Mouse (Mus musculus) liver, embryonic 13.5 days (tissue): ENCODE measurements around the gene Cep350. TPM values are rescaled to one million over a fixed set of nuclear protein-coding genes. Genes with fewer than 3 reads are reported as not detected.

ENCODE experiments used
- ATAC-seq: fragments of 200-750 bp; cut with Nextera tagmentation; 2 replicates; pipeline ENCODE4 v1.8.0; 2017; ENCODE audit warnings: low read depth, mild to moderate bottlenecking, moderate number of reproducible peaks, moderate library complexity
- DNase-seq: peaks from one replicate; pipeline ENCODE4 v3.0.0; 2022
- H3K27ac ChIP-seq: fragments of 300-500 bp; sonication (generic); 2 replicates; pipeline ENCODE4 v1.5.1; 2015; ENCODE audit warnings: moderate library complexity, mild to moderate bottlenecking, inconsistent platforms
- H3K27me3 ChIP-seq: fragments of 300-500 bp; sonication (generic); 2 replicates; pipeline ENCODE4 v1.6.1; 2015; ENCODE audit warnings: mild to moderate bottlenecking, inconsistent platforms
- H3K36me3 ChIP-seq: fragments of 300-500 bp; sonication (generic); 2 replicates; pipeline ENCODE4 v1.6.1; 2015; ENCODE audit warnings: mild to moderate bottlenecking, inconsistent platforms
- H3K4me1 ChIP-seq: fragments of 300-500 bp; sonication (generic); replicated peaks from 2 replicates; pipeline ENCODE4 v1.6.1; 2015; ENCODE audit warnings: inconsistent platforms
- H3K4me2 ChIP-seq: fragments of 300-500 bp; sonication (generic); 2 replicates; pipeline ENCODE4 v1.6.1; 2015; ENCODE audit warnings: inconsistent platforms, mild to moderate bottlenecking, moderate library complexity
- H3K4me3 ChIP-seq: fragments of 300-500 bp; sonication (generic); replicated peaks from 2 replicates; pipeline ENCODE4 v1.5.1; 2015; ENCODE audit warnings: mild to moderate bottlenecking, inconsistent platforms
- H3K9ac ChIP-seq: fragments of 300-500 bp; sonication (generic); 2 replicates; pipeline ENCODE4 v1.6.1; 2015; ENCODE audit warnings: mild to moderate bottlenecking, inconsistent platforms
- H3K9me3 ChIP-seq: fragments of 300-500 bp; sonication (generic); replicated peaks from 2 replicates; pipeline ENCODE4 v1.6.1; 2016; ENCODE audit warnings: inconsistent platforms
- WGBS: fragments of 180-500 bp; shearing (Covaris S2); methylation state at CpG from one replicate; pipeline ENCODE4 v1.1.7; 2015; ENCODE audit not compliant: insufficient replicate concordance; 5-methylcytosine and 5-hydroxymethylcytosine counted together
- polyA plus RNA-seq: library from polyadenylated mRNA; unstranded; fragments of >200 nt; fragmentation: Nextera tagmentation; extraction: Ambion mirVana; gene quantifications from 2 replicates; pipeline ENCODE4 v1.2.1, GENCODE M21; 2015

The Cep350 gene
- polyA plus RNA-seq, 1 experiment from 2014 or later: 5.0 TPM

DNA sequence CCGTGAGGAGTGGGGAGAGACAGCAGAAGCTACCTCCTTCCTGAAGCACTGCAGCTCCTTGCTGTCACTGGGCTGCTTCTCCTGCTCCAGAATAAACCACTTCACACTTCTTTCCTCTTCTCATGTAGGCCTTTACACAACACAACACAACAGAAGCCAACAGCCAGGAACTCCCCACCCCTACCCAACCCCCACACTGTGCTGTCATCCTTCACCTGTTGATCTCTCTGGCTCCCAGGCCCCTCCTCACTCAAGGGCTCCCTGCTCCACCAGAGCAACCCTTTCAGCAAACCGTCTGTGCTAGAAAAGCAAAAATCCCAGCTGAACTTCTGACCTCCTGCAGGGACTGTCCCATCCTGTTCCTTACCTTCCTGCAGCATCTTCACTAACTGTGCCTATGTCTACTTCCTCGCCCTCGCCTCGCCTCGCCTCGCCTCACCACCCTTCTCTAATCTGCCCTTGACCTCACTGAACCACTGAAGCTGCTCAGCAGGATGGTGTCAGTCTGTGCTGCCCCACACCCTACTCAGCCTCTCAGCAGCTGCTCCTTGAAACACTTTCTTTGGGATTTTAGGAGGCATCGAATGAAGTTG lies 145.3 kb downstream of the Cep350 start:
- Histone ChIP-seq H3K36me3 (no peaks in the 10 kb centered on the region), H3K27me3 (no peaks in the 10 kb centered on the region; the same call in 1 of the 2 replicates), H3K4me3 (no peak overlapping the region), H3K9me3 (no peaks in the 10 kb centered on the region), H3K27ac (no peak overlapping the region), H3K4me2 (no peak overlapping the region), H3K4me1 (peaks cover 18% of the 10 kb centered on the region), H3K9ac (no peak overlapping the region)
- DNase-seq (no peak), ATAC-seq (peak; percentile 44; the same call in 1 of the 2 replicates)
- 50% methylated on average over 8 of the region's 8 CpGs for WGBS

DNA sequence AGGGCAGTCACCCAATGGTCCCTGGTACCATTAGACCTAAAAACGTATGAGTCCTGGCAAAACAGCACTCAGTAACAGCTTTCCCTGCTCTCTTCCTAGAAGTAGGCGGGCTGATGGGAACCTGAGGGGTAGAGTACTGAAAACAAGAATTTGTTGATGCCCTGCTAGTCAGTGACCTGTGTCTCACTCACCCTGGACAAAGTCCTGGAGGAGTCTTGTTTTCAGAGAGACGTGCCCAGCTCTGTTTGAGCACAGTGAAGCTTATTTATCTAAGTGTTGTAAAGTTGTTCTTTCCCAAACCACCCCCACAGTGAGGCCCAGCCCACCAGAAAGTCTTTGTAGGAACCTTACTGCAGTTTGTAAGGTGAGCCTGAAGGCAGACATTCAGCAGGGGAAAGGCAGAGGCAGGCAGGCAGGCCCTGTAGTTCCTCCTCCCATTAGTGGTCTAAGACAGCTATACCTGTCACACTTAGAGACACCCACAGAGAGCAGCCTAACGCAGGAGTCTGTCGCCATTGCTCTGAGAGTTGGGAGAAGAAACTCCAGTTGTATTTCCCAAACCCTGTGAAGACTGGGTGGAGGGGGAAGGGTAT lies 146.2 kb downstream of the Cep350 start:
- Histone ChIP-seq H3K27me3 (no peaks in the 10 kb centered on the region; the same call in 1 of the 2 replicates), H3K4me1 (peaks cover 18% of the 10 kb centered on the region), H3K9me3 (no peaks in the 10 kb centered on the region), H3K4me3 (no peak overlapping the region), H3K27ac (no peak overlapping the region), H3K4me2 (no peak overlapping the region), H3K36me3 (no peaks in the 10 kb centered on the region), H3K9ac (no peak overlapping the region)
- no peak for DNase-seq
- ATAC-seq: no peak
- WGBS: 47% methylated on average over 5 of the region's 5 CpGs

DNA sequence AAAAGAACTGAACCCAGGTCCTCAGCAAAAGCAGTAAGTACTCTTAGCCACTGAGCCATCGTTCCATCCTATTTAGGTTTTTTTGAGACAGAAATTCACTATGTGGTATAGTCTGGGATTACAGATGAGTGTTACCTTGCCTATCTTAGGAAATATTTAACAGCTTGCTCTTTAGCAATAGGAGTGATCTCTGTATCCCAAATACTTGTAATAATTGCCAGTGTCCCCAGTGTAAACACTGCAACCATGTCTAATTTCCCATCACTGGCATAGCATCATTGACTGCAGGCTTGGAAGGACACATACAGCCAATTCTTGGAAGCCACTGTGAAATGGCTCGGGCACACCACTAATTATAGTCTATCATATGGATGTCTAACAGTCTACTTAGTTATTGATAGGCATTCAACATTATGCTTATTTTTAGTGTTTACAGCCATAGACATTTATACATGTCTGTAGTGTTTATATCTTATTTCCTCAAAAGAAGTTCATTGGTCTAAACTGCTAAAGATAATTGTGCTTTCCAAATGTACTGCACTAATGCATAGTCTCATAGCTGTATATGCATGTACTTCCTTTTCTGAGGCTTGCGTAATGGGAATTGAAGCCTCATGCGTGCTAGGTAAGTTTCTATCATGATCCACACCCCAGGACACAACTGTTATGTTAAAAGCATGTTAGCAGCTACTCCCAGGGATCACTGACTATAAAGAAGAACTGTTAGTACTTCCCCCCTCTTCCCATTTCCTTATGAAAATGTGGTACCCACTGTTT lies 146.9 kb downstream of the Cep350 start:
- 72% methylated on average over 4 of the region's 4 CpGs for WGBS
- ATAC-seq (no peak), DNase-seq (no peak)
- H3K36me3 ChIP-seq: no peaks in the 10 kb centered on the region
- no peak overlapping the region for H3K27ac ChIP-seq
- no peaks in the 10 kb centered on the region; the same call in 1 of the 2 replicates for H3K27me3 ChIP-seq
- H3K4me2 ChIP-seq: no peak overlapping the region
- no peak overlapping the region for H3K9ac ChIP-seq
- H3K9me3 ChIP-seq: no peaks in the 10 kb centered on the region
- H3K4me3 ChIP-seq: no peak overlapping the region
- H3K4me1 ChIP-seq: peaks cover 18% of the 10 kb centered on the region

DNA sequence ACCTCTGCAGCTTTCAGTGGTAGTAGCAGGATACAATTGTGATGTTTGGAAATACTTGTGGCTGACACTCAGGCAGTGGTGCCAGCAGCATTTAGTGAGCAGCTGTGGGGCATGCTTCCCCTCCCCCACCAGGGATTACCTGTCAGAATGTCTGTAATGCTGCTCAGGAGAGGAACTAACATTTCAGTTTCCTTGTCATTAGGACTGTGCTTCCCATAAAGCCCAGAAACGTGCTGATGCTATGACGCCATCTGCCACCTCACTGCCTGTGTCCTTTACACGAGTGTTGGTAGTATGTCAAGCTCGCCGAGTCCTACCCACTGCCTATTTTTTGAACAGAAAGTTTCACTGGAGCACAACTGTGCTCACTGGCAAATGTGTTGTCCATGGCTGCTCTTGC lies 152.4 kb downstream of the Cep350 start:
- WGBS: 76% methylated on average over 5 of the region's 5 CpGs
- H3K9ac ChIP-seq: no peak overlapping the region
- no peak for DNase-seq
- H3K4me3 ChIP-seq: no peak overlapping the region
- no peak overlapping the region for H3K4me2 ChIP-seq
- H3K4me1 ChIP-seq: no peaks in the 10 kb centered on the region
- no peaks in the 10 kb centered on the region for H3K36me3 ChIP-seq
- no peaks in the 10 kb centered on the region for H3K9me3 ChIP-seq
- H3K27me3 ChIP-seq: no peaks in the 10 kb centered on the region
- ATAC-seq: no peak
- no peak overlapping the region for H3K27ac ChIP-seq

DNA sequence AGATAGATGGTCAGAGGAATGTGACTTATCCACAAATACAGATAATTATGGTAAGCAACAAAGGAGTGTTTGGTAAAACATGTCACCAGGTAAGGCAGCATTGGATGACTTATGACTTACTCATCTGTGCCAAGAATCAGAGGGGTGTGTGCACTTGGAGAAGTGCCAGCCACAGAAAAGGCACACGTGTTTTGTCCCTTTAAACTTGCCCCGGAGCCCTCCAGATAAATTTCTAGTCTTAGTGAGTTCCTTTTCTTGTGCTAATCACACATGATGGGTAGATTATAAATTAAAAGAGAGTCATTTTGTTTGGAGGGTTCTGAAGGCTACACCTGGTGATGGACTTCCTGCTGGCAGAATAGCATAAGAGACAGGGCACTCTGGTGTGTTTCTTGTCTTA lies 156.9 kb downstream of the Cep350 start:
- H3K27me3 ChIP-seq: no peaks in the 10 kb centered on the region
- H3K9ac ChIP-seq: no peak overlapping the region
- H3K4me2 ChIP-seq: no peak overlapping the region
- no peak overlapping the region for H3K27ac ChIP-seq
- ATAC-seq (no peak), DNase-seq (no peak)
- H3K36me3 ChIP-seq: no peaks in the 10 kb centered on the region
- H3K9me3 ChIP-seq: no peaks in the 10 kb centered on the region
- peaks cover 30% of the 10 kb centered on the region for H3K4me1 ChIP-seq
- WGBS: 63% methylated on average over 2 of the region's 2 CpGs
- no peak overlapping the region for H3K4me3 ChIP-seq

DNA sequence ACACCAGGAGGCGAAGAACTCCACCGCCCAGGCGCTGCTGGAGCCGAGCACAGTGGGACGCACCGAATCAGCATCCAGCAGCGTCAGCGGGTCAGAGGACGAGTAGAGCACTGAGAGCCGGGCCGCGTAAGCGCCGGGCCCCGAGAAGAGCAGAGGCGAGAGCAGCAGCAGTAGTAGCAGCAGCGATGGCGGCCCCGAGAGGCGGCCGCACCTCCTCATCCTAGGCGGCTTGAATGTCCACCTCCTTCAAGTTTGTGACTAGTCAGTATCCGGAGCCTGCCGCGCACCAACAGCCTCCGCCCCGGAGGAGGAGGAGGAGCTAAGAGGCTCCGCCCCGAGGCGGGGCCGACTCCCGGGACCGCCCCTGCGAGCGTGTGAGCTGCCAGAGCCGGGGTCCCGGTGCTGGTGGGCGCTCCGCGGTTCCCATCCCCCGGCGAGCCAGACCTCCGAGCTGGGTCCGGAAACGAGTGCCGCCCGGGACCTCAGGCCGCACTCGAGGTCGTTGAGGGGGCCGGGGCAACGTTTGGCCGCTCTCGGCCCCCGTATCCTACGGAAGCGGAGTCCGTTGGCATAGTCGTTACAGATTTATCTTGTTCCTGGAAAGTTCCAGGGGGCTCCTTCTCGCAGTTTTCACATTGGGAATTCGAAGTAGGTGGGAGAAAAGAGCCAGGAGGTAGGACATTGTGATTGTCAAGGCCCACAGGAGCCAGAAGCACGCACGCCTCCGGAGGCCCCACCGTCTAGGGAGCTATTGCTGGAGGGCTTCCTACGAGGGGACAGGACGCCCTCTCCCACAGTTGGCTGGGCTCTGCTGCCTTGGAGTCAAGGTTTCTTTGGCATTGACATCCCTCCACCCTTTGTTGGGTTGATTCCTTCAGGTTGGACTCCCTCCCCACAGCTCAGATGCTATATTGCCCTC lies 160.2 kb downstream of the Cep350 start, which contains the start of gene Qsox1:
Qsox1 (minus strand) TSS at position 309 of the 919 bp plus-strand sequence.
- no peaks in the 10 kb centered on the region for H3K27me3 ChIP-seq
- peak within 1 kb of the TSS; percentile 90 for H3K4me2 ChIP-seq
- peaks cover 57% of the 10 kb centered on the region for H3K4me1 ChIP-seq
- WGBS: 1% methylated on average over 66 of the region's 67 CpGs
- H3K4me3 ChIP-seq: peak within 1 kb of the TSS; percentile 84
- no peaks in the 10 kb centered on the region for H3K9me3 ChIP-seq
- no peaks in the 10 kb centered on the region for H3K36me3 ChIP-seq
- H3K27ac ChIP-seq: peak within 1 kb of the TSS; percentile 82
- H3K9ac ChIP-seq: peak within 1 kb of the TSS; percentile 86
- peak; percentile 91 for DNase-seq
- ATAC-seq: peak; percentile 93

DNA sequence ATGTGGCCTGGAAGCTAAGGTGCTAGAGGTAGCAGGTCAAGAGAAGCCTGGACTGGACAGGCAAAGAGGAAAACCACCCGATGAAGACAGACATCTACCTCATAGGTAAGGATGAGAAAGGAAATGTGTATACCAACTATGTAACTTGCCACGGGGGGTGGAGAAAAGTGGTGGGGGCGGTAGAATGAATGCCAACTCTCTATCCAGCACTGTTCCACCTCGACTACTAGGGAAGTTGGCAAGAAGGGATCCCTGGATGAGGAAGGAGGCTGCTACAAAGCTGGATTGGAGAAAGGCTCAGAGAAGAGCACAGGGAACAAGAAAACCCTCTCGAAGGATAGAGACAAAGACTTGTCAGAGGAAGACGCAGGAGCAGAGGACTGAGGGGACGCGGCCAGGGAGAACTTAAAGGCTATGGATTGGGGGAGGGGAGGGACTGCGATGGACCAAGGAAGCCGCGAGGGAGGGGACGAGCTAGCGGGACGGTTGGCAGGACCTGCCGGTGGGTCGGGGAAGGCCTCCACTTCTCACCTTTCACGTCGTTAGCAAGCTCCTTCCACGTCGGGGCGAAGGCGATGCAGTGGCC lies 161.0 kb downstream of the Cep350 start:
- Histone ChIP-seq H3K9ac (peak overlapping the region; percentile 86), H3K36me3 (no peaks in the 10 kb centered on the region), H3K4me3 (peak overlapping the region; percentile 84), H3K27me3 (no peaks in the 10 kb centered on the region), H3K9me3 (no peaks in the 10 kb centered on the region), H3K4me1 (peaks cover 57% of the 10 kb centered on the region), H3K27ac (peak overlapping the region; percentile 82), H3K4me2 (peak overlapping the region; percentile 90)
- no peak for DNase-seq
- 3% methylated on average over 22 of the region's 22 CpGs for WGBS
- no peak for ATAC-seq

DNA sequence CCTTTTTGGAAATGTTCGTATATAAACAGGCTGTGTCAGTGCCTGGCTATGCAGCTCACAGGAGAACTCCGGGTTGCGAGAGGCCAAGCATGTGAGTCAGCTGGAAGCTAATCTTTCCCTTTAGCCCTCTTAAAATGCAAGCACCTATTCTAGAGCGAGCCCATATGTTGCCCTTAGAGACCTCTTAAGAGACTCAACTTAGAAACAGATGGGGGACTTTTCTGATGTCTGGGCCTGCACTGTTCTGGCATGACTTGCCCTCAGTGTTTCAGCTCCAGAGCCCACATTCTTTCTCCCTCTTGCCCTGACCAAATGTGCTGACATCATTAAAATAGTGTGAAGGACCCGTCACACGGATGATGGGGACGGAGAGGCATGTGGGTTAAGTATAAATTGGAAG lies 162.4 kb downstream of the Cep350 start:
- no peak overlapping the region for H3K4me3 ChIP-seq

DNA sequence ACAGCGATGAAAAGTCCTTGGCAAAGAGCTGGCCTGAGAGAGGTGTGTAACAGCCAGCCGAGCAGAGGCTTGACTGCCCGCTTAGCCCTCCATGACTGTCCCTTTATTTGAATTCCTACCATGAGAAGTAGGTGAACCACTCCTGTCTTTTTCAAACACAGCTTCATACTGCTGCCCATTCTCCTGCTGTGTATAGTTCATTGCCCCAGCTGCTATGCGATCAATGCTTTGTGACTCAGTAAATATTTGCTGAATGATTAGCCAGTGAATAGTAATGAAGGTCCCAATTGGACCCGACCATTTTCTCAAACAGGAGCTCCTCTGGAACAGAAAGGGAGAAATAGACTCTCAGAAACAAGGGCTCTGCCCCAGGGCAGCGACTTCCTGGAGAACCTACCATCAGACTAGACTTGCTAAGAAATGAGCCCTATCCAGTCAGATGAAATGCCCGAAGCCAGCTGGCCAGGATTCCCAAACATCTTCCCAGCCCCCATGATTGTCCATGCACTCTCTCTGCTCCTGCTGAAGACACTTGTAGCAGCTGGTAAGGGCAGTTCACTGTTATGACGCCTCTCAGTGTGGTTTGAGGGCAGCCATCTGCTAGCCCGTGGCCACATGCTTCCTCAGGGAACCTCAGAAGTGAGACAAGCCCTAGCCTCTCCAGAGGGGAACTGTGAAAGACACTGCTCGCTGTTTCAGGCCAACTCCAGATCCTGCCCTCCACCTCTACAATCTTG lies 163.2 kb downstream of the Cep350 start:
- Histone ChIP-seq H3K27me3 (no peaks in the 10 kb centered on the region), H3K36me3 (no peaks in the 10 kb centered on the region), H3K4me1 (peaks cover 67% of the 10 kb centered on the region), H3K9me3 (no peaks in the 10 kb centered on the region), H3K4me2 (peak overlapping the region; percentile 90), H3K9ac (no peak overlapping the region), H3K27ac (no peak overlapping the region), H3K4me3 (no peak overlapping the region)
- DNase-seq (no peak), ATAC-seq (no peak)
- WGBS: 55% methylated on average over 10 of the region's 10 CpGs

More for the DNA sequence above, 162.4 kb downstream of the Cep350 start:
- Histone ChIP-seq H3K9me3 (no peaks in the 10 kb centered on the region), H3K27me3 (no peaks in the 10 kb centered on the region), H3K4me1 (peaks cover 68% of the 10 kb centered on the region), H3K27ac (no peak overlapping the region), H3K36me3 (no peaks in the 10 kb centered on the region), H3K9ac (0 out of 2 replicates have a peak overlapping the region, but pooled peaks have one; percentile 13), H3K4me2 (peak overlapping the region; percentile 90; the same call in 1 of the 2 replicates)
- WGBS: 70% methylated on average over 7 of the region's 7 CpGs
- no peak for DNase-seq
- ATAC-seq: no peak

DNA sequence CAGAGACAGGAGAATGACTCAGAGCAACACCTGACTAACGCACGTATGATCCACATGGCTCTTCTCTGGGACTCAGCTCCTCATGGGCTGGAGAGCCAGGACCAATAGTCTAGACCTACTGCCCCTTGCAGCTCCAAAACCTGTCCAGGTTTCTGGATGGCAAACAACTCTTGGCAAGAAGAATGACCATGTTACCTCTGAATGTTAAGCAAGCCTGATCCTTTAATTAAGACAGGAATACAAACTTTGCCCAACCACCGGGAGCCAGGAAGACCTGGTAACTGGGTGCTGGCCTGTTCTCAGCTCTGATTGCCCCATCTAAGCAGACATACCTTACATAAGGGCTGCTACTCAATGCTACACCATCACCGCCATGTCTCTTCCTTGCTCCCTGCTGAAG lies 164.8 kb downstream of the Cep350 start:
- no peak overlapping the region for H3K4me2 ChIP-seq
- no peak for DNase-seq

More for the DNA sequence above, 164.8 kb downstream of the Cep350 start:
- Histone ChIP-seq H3K9ac (no peak overlapping the region), H3K9me3 (no peaks in the 10 kb centered on the region), H3K4me1 (peaks cover 54% of the 10 kb centered on the region), H3K27me3 (no peaks in the 10 kb centered on the region), H3K4me3 (no peak overlapping the region), H3K36me3 (peaks cover 5% of the 10 kb centered on the region), H3K27ac (no peak overlapping the region)
- ATAC-seq: no peak
- 91% methylated on average over 4 of the region's 4 CpGs for WGBS
